9 mouse cellular contexts compared by ENCODE assay signal in genomic region chr16:97763990-97764340, GRCm38 (mm10). TPM values are rescaled to one million over a fixed set of nuclear protein-coding genes. Genes with fewer than 3 reads are reported as not detected.
DNase-seq lines count a peak whose midpoint lies in the region; ATAC-seq and TF ChIP-seq lines count a peak whose summit lies in the region.
"Had no signal": no experiment of that assay in that cellular context is flagged by ENCODE, and none has a peak within 500 bp of the region (broad histone marks: within the 10 kb centered on the region; RNA-seq: fewer than 3 reads in every experiment).

No protein-coding gene starts in this region.

- no peak for TF ChIP-seq POLR2A in ES-Bruce4 (IDR thresholded peaks at IDR 0.05; ENCODE audit: insufficient read depth, low read length)

- H3K36me3 ChIP-seq in heart, embryonic 12.5 days, result no peaks in the 10 kb centered on the region
- no peaks in the 10 kb centered on the region for H3K36me3 ChIP-seq in ES-Bruce4 (ENCODE audit: control insufficient read depth, insufficient read depth, low read length, poor library complexity, severe bottlenecking)
- no peaks in the 10 kb centered on the region for H3K36me3 ChIP-seq in hindbrain, embryonic 10.5 days
- H3K36me3 ChIP-seq in liver, embryonic 15.5 days (replicated peaks), result no peaks in the 10 kb centered on the region

- no peak for ATAC-seq in heart, embryonic 12.5 days (ENCODE audit: insufficient number of reproducible peaks, low FRiP score)
- ATAC-seq in liver, embryonic 15.5 days (ENCODE audit: insufficient read depth), result no peak

- H3K27ac ChIP-seq in heart, embryonic 12.5 days (ENCODE audit: poor library complexity, severe bottlenecking), result no peak overlapping the region
- H3K27ac ChIP-seq in ES-Bruce4 (ENCODE audit: insufficient read depth, low read length), result no peak overlapping the region
- H3K27ac ChIP-seq in hindbrain, embryonic 10.5 days, result no peak overlapping the region
- no peak overlapping the region for H3K27ac ChIP-seq in liver, embryonic 15.5 days (replicated peaks)

- H3K4me2 ChIP-seq in heart, embryonic 12.5 days, result peak overlapping the region; percentile 83
- peak overlapping the region; percentile 55 for H3K4me2 ChIP-seq in liver, embryonic 15.5 days

- no peak for TF ChIP-seq EP300 in ES-Bruce4 (IDR thresholded peaks at IDR 0.05; ENCODE audit: insufficient read depth, low read depth, low read length)

- peak overlapping the region; percentile 58 for H3K4me3 ChIP-seq in heart, embryonic 12.5 days
- peak overlapping the region; percentile 79 for H3K4me3 ChIP-seq in ES-Bruce4 (ENCODE audit: low read depth, low read length)
- H3K4me3 ChIP-seq in hindbrain, embryonic 10.5 days, result peak overlapping the region; percentile 59
- H3K4me3 ChIP-seq in liver, embryonic 15.5 days (replicated peaks), result peak overlapping the region; percentile 53

- whole genome bisulfite sequencing in heart, embryonic 12.5 days, result 10% methylated on average over 13 of the region's 13 CpGs
- 9% methylated on average over 13 of the region's 13 CpGs for WGBS in hindbrain, embryonic 10.5 days
- WGBS in liver, embryonic 15.5 days (ENCODE audit: insufficient replicate concordance), result 9% methylated on average over 13 of the region's 13 CpGs

- H3K27me3 ChIP-seq in heart, embryonic 12.5 days (replicated peaks), result peaks cover 30% of the 10 kb centered on the region
- peaks cover 8% of the 10 kb centered on the region; the same call in 1 of the 2 replicates for H3K27me3 ChIP-seq in ES-Bruce4 (ENCODE audit: control insufficient read depth, insufficient read depth, low read length, poor library complexity, severe bottlenecking)
- peaks cover 66% of the 10 kb centered on the region for H3K27me3 ChIP-seq in hindbrain, embryonic 10.5 days (ENCODE audit: insufficient read depth, poor library complexity, severe bottlenecking)
- H3K27me3 ChIP-seq in liver, embryonic 15.5 days, result peaks cover 62% of the 10 kb centered on the region

- no peak overlapping the region for H3K9ac ChIP-seq in heart, embryonic 12.5 days
- peak overlapping the region; percentile 52 for H3K9ac ChIP-seq in ES-Bruce4 (ENCODE audit: low read depth, poor library complexity, severe bottlenecking)
- H3K9ac ChIP-seq in liver, embryonic 15.5 days, result no peak overlapping the region

- peaks cover 24% of the 10 kb centered on the region for H3K4me1 ChIP-seq in heart, embryonic 12.5 days (replicated peaks)
- H3K4me1 ChIP-seq in ES-Bruce4 (ENCODE audit: control insufficient read depth, insufficient read depth, low read length), result peaks cover 6% of the 10 kb centered on the region
- H3K4me1 ChIP-seq in hindbrain, embryonic 10.5 days (replicated peaks), result peaks cover 13% of the 10 kb centered on the region
- H3K4me1 ChIP-seq in liver, embryonic 15.5 days (replicated peaks), result 0 out of 2 replicates have a peak, but pooled peaks cover 5% of the 10 kb centered on the region

- H3K9me3 ChIP-seq in heart, embryonic 12.5 days (replicated peaks), result no peaks in the 10 kb centered on the region
- no peaks in the 10 kb centered on the region for H3K9me3 ChIP-seq in ES-Bruce4 (replicated peaks; ENCODE audit: control insufficient read depth, insufficient read depth, low read length, poor library complexity, severe bottlenecking)
- H3K9me3 ChIP-seq in hindbrain, embryonic 10.5 days, result no peaks in the 10 kb centered on the region
- no peaks in the 10 kb centered on the region for H3K9me3 ChIP-seq in liver, embryonic 15.5 days (replicated peaks)

- no peak for TF ChIP-seq CTCF in ES-Bruce4 (IDR thresholded peaks at IDR 0.05; ENCODE audit: low read depth, low read length)

- no peak for DNase-seq in heart, postnatal 4 days
- DNase-seq in hindbrain, embryonic 10.5 days (ENCODE audit: low spot score), result no peak
- DNase-seq in thymus, postnatal 25 days, result no peak
- DNase-seq in cerebellum, adult 11 months, result no peak
- DNase-seq in urinary bladder, adult 18-20 months (ENCODE audit: low spot score in 2 of 2), result no peak
- DNase-seq: adrenal gland, adult 8-10 months had no signal

RNA-seq across cellular contexts. Expression of gene Ripk4, which starts 0.4 kb away (rescaled TPM):
- 2.3 and 2.7 TPM in 2 replicates for polyA plus RNA-seq in heart, embryonic 12.5 days (2016; fragmentation: Nextera tagmentation; extraction: Ambion mirVana)
- total RNA-seq in heart, postnatal 4 days (2021), result under 1 TPM; 0.29 to 0.50 TPM
- polyA plus RNA-seq in ES-Bruce4 (2011; ENCODE audit: insufficient read depth, insufficient read length, low read depth, missing spikeins), result 24.0 and 26.6 TPM in 2 replicates
- 2.9 TPM in 2 replicates for polyA plus RNA-seq in hindbrain, embryonic 10.5 days (2016; fragmentation: Nextera tagmentation; extraction: Ambion mirVana)
- polyA plus RNA-seq in liver, embryonic 15.5 days (2015; fragmentation: Nextera tagmentation; extraction: Ambion mirVana), result 3.2 and 3.4 TPM in 2 replicates
